Mouse (Mus musculus): ENCODE measurements around the gene Man2a1. TPM values are rescaled to one million over a fixed set of nuclear protein-coding genes. Genes with fewer than 3 reads are reported as not detected.

Man2a1 gene
- total and polyA plus RNA-seq, 2 experiments, result 25.4 to 93.6 TPM

DNA sequence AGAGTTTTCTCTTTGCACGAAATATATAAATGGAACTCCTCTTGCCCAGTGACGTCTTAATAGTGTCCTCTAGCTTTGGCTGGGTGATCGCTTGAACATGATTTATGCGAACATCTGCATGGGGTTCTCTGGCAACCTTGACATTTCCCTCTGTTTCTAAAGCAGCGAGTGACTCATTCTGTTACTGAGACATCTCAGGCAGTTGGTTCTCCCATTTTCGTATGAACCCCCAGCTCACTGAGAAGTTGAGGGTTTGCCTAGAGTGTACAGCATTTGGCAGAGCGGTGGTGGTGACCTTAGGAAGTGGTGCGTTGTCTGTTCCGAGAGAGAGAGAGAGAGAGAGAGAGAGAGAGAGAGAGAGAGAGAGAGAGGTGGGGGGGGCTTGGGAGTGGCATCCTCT is 2.6 kb downstream of the Man2a1 start:
- Histone ChIP-seq H3K4me1 (ENCODE audit: control insufficient read depth, insufficient read depth, low read length) (peaks cover 34% of the 10 kb centered on the region), H3K27ac (replicated peaks; ENCODE audit: insufficient read depth, low read depth, low read length) (peak overlapping the region; percentile 89), H3K27me3 (ENCODE audit: control insufficient read depth, insufficient read depth, low read length) (no peaks in the 10 kb centered on the region), H3K4me3 (ENCODE audit: insufficient read depth, low read depth, low read length) (peak overlapping the region; percentile 86), H3K9ac (ENCODE audit: low read depth, low read length) (peak overlapping the region; percentile 99), H3K36me3 (ENCODE audit: control insufficient read depth, insufficient read depth, low read length) (peaks cover 16% of the 10 kb centered on the region), H3K79me2 (ENCODE audit: control insufficient read depth, insufficient read depth, low read length) (peaks cover 31% of the 10 kb centered on the region; the same call in 1 of the 2 replicates)
- no peak for TF ChIP-seq CTCF (IDR thresholded peaks at IDR 0.05; ENCODE audit: low read depth, low read length)
- TF ChIP-seq POLR2A (IDR thresholded peaks at IDR 0.05; ENCODE audit: extremely low read depth, insufficient read depth, low read length), result no peak
- DNase-seq (ENCODE audit: extremely low read depth, low read depth, low spot score), result peak; percentile 68
- WGBS, result 3% methylated on average over 9 of the region's 9 CpGs

- H3K4me1 ChIP-seq (ENCODE audit: control insufficient read depth, insufficient read depth, low read length), result peaks cover 34% of the 10 kb centered on the region
Measured at GRCm38 (mm10) chr17:64603534-64603933, 3.0 kb downstream of the Man2a1 start.

DNA sequence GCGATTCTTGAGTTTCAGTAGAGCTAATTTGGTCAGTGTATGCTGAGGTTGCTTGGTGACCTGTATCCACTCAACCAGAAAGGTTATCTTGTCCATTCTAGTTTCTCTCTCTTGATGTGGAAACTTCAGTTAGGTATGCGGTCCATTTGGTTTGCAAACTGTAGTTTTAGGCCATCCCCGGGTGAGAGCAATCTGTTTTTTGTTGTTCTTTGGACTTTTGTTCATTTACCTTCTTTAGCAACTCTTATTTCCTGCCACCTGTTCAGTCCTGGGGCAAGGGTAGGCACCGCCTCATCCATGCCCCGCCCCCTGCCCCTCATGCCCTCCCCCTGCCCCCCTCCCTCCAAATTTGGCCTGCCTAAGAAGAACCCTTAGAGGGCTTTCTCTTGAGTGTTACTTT is 3.6 kb downstream of the Man2a1 start:
- Histone ChIP-seq H3K27me3 (ENCODE audit: control insufficient read depth, insufficient read depth, low read length) (no peaks in the 10 kb centered on the region), H3K36me3 (ENCODE audit: control insufficient read depth, insufficient read depth, low read length) (peaks cover 20% of the 10 kb centered on the region), H3K9ac (ENCODE audit: low read depth, low read length) (peak overlapping the region; percentile 31; the same call in 1 of the 2 replicates), H3K4me1 (ENCODE audit: control insufficient read depth, insufficient read depth, low read length) (peaks cover 37% of the 10 kb centered on the region), H3K27ac (replicated peaks; ENCODE audit: insufficient read depth, low read depth, low read length) (peak overlapping the region; percentile 92), H3K79me2 (ENCODE audit: control insufficient read depth, insufficient read depth, low read length) (peaks cover 31% of the 10 kb centered on the region; the same call in 1 of the 2 replicates), H3K4me3 (ENCODE audit: insufficient read depth, low read depth, low read length) (peak overlapping the region; percentile 86; the same call in 1 of the 2 replicates)
- TF ChIP-seq POLR2A (IDR thresholded peaks at IDR 0.05; ENCODE audit: extremely low read depth, insufficient read depth, low read length) (no peak), CTCF (IDR thresholded peaks at IDR 0.05; ENCODE audit: low read depth, low read length) (no peak)
- 16% methylated on average over 5 of the region's 5 CpGs for WGBS
- DNase-seq (ENCODE audit: extremely low read depth, low read depth, low spot score), result peak; percentile 99

More at GRCm38 (mm10) chr17:64603534-64603933, 3.0 kb downstream of the Man2a1 start:
- DNase-seq (ENCODE audit: extremely low read depth, low read depth, low spot score), result peak; percentile 55
- Histone ChIP-seq H3K4me3 (ENCODE audit: insufficient read depth, low read depth, low read length) (peak overlapping the region; percentile 86), H3K27me3 (ENCODE audit: control insufficient read depth, insufficient read depth, low read length) (no peaks in the 10 kb centered on the region), H3K9ac (ENCODE audit: low read depth, low read length) (peak overlapping the region; percentile 99), H3K36me3 (ENCODE audit: control insufficient read depth, insufficient read depth, low read length) (peaks cover 16% of the 10 kb centered on the region), H3K79me2 (ENCODE audit: control insufficient read depth, insufficient read depth, low read length) (peaks cover 31% of the 10 kb centered on the region; the same call in 1 of the 2 replicates), H3K27ac (replicated peaks; ENCODE audit: insufficient read depth, low read depth, low read length) (peak overlapping the region; percentile 89)
- TF ChIP-seq POLR2A (IDR thresholded peaks at IDR 0.05; ENCODE audit: extremely low read depth, insufficient read depth, low read length), result no peak
- WGBS, result 13% methylated on average over 5 of the region's 5 CpGs

GRCm38 (mm10) chr17:64608228-64608627 is 7.7 kb downstream of the Man2a1 start:
- H3K36me3 ChIP-seq (ENCODE audit: control insufficient read depth, insufficient read depth, low read length), result peaks cover 44% of the 10 kb centered on the region
- H3K27ac ChIP-seq (replicated peaks; ENCODE audit: insufficient read depth, low read depth, low read length), result peak overlapping the region; percentile 74
- no peak overlapping the region for H3K9ac ChIP-seq (ENCODE audit: low read depth, low read length)
- DNase-seq (ENCODE audit: extremely low read depth, low read depth, low spot score), result peak; percentile 73
- no peaks in the 10 kb centered on the region for H3K27me3 ChIP-seq (ENCODE audit: control insufficient read depth, insufficient read depth, low read length)
- H3K4me1 ChIP-seq (ENCODE audit: control insufficient read depth, insufficient read depth, low read length), result peaks cover 45% of the 10 kb centered on the region
- H3K79me2 ChIP-seq (ENCODE audit: control insufficient read depth, insufficient read depth, low read length), result peaks cover 36% of the 10 kb centered on the region
- no peak for TF ChIP-seq CTCF (IDR thresholded peaks at IDR 0.05; ENCODE audit: low read depth, low read length)
- TF ChIP-seq POLR2A (IDR thresholded peaks at IDR 0.05; ENCODE audit: extremely low read depth, insufficient read depth, low read length), result no peak
- WGBS, result 56% methylated on average over 6 of the region's 6 CpGs
- no peak overlapping the region for H3K4me3 ChIP-seq (ENCODE audit: insufficient read depth, low read depth, low read length)

- Histone ChIP-seq H3K4me3 (ENCODE audit: insufficient read depth, low read depth, low read length) (no peak overlapping the region), H3K27me3 (ENCODE audit: control insufficient read depth, insufficient read depth, low read length) (no peaks in the 10 kb centered on the region), H3K9ac (ENCODE audit: low read depth, low read length) (no peak overlapping the region), H3K27ac (replicated peaks; ENCODE audit: insufficient read depth, low read depth, low read length) (peak overlapping the region; percentile 77), H3K79me2 (ENCODE audit: control insufficient read depth, insufficient read depth, low read length) (peaks cover 39% of the 10 kb centered on the region), H3K36me3 (ENCODE audit: control insufficient read depth, insufficient read depth, low read length) (peaks cover 44% of the 10 kb centered on the region), H3K4me1 (ENCODE audit: control insufficient read depth, insufficient read depth, low read length) (peaks cover 43% of the 10 kb centered on the region)
- WGBS, result 54% methylated on average over 6 of the region's 6 CpGs
- peak; percentile 36 for DNase-seq (ENCODE audit: extremely low read depth, low read depth, low spot score)
- TF ChIP-seq CTCF (IDR thresholded peaks at IDR 0.05; ENCODE audit: low read depth, low read length) (no peak), POLR2A (IDR thresholded peaks at IDR 0.05; ENCODE audit: extremely low read depth, insufficient read depth, low read length) (no peak)
Measured at GRCm38 (mm10) chr17:64608923-64609598, 8.5 kb downstream of the Man2a1 start.

GRCm38 (mm10) chr17:64609741-64610140 is 9.2 kb downstream of the Man2a1 start:
- TF ChIP-seq CTCF (IDR thresholded peaks at IDR 0.05; ENCODE audit: low read depth, low read length) (no peak), POLR2A (IDR thresholded peaks at IDR 0.05; ENCODE audit: extremely low read depth, insufficient read depth, low read length) (no peak)
- Histone ChIP-seq H3K79me2 (ENCODE audit: control insufficient read depth, insufficient read depth, low read length) (peaks cover 37% of the 10 kb centered on the region), H3K4me1 (ENCODE audit: control insufficient read depth, insufficient read depth, low read length) (peaks cover 42% of the 10 kb centered on the region), H3K27me3 (ENCODE audit: control insufficient read depth, insufficient read depth, low read length) (no peaks in the 10 kb centered on the region), H3K36me3 (ENCODE audit: control insufficient read depth, insufficient read depth, low read length) (peaks cover 43% of the 10 kb centered on the region), H3K4me3 (ENCODE audit: insufficient read depth, low read depth, low read length) (no peak overlapping the region), H3K27ac (replicated peaks; ENCODE audit: insufficient read depth, low read depth, low read length) (0 out of 2 replicates have a peak overlapping the region, but pooled peaks have one; percentile 33), H3K9ac (ENCODE audit: low read depth, low read length) (no peak overlapping the region)
- 65% methylated on average over 3 of the region's 3 CpGs for WGBS
- DNase-seq (ENCODE audit: extremely low read depth, low read depth, low spot score), result peak; percentile 38
